Mouse (Mus musculus) heart, postnatal 0 days (tissue): ENCODE measurements at regions not wholly inside any gene's neighbourhood (a gene's known extent, or its start where the extent isn't known, plus 50 kb on each side); places are given as distances from the start of the nearest gene placed in this dataset.

ENCODE experiments used
- CTCF ChIP-seq: IDR thresholded peaks from 2 replicates; pipeline ENCODE4 v1.5.1; 2016; ENCODE audit warnings: antibody characterized with exemption, control low read depth, low read depth
- EP300 ChIP-seq: IDR thresholded peaks from 2 replicates; pipeline ENCODE4 v1.6.1; 2016; ENCODE audit warnings: antibody characterized with exemption, low read depth

DNA sequence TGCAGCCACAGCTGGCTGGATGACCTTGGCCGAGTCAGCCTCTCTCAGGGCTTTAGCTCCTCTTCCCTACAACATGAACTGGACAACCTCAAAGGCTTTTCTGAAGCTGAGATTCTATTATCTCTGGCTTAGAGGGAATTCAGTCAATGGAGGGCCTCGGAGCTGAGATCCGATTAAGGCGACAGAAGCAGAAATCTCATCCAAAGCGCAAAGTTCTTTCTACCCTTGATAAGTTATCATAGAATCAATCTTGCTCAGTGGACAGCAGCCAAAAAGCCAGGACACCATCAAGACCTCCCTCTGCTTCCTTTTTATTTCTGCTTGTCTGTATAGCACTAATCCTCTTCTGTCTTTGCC, 474.8 kb downstream of the Nedd1 start:
- TF ChIP-seq CTCF (no peak), EP300 (no peak)
